Mouse (Mus musculus) small intestine, adult 2 months (tissue): ENCODE measurements around the gene Ube2g2.

ENCODE experiments used
- CTCF ChIP-seq: fragments of 200-500 bp; IDR thresholded peaks from 2 replicates; pipeline ENCODE4 v1.5.1; 2012; ENCODE audit warnings: low read depth, mild to moderate bottlenecking, control low read depth, inconsistent platforms, low read length, moderate library complexity, mixed read lengths; ENCODE audit not compliant: insufficient replicate concordance, insufficient read length; ENCODE audit errors: extremely low read depth
- POLR2A ChIP-seq: fragments of 200-500 bp; IDR thresholded peaks from 2 replicates; pipeline ENCODE4 v1.6.1; 2012; ENCODE audit warnings: low read depth, mild to moderate bottlenecking, control low read depth, inconsistent platforms, low read length, moderate library complexity

GRCm38 (mm10) chr10:77629163-77629562 lies 7.1 kb downstream of the Ube2g2 start:
- TF ChIP-seq POLR2A (no peak), CTCF (no peak)
